Mouse (Mus musculus) embryonic facial prominence, embryonic 13.5 days (tissue): ENCODE results near the gene Specc1. TPM values are rescaled to one million over a fixed set of nuclear protein-coding genes. Genes with fewer than 3 reads are reported as not detected.

Experiments
- ATAC-seq: fragments of 200-750 bp; cut with Nextera tagmentation; 2 replicates; pipeline ENCODE4 v1.8.0; 2017; ENCODE audit warnings: low read depth; ENCODE audit not compliant: insufficient number of reproducible peaks, insufficient read depth, low FRiP score, low TSS enrichment
- H3K27ac ChIP-seq: fragments of 300-500 bp; sonication (generic); 2 replicates; pipeline ENCODE4 v1.5.1; 2015; ENCODE audit warnings: moderate library complexity, mild to moderate bottlenecking, inconsistent platforms
- H3K27me3 ChIP-seq: fragments of 300-500 bp; sonication (generic); 2 replicates; pipeline ENCODE4 v1.6.1; 2015; ENCODE audit warnings: mild to moderate bottlenecking, inconsistent platforms
- H3K36me3 ChIP-seq: fragments of 300-500 bp; sonication (generic); 2 replicates; pipeline ENCODE4 v1.6.1; 2015; ENCODE audit warnings: mild to moderate bottlenecking, inconsistent platforms
- H3K4me1 ChIP-seq: fragments of 300-500 bp; sonication (generic); 2 replicates; pipeline ENCODE4 v1.6.1; 2015; ENCODE audit warnings: inconsistent platforms
- H3K4me2 ChIP-seq: fragments of 300-500 bp; sonication (generic); 2 replicates; pipeline ENCODE4 v1.6.1; 2015; ENCODE audit warnings: moderate library complexity, mild to moderate bottlenecking, inconsistent platforms
- H3K4me3 ChIP-seq: fragments of 300-500 bp; sonication (generic); 2 replicates; pipeline ENCODE4 v1.5.1; 2015; ENCODE audit warnings: mild to moderate bottlenecking, inconsistent platforms
- H3K9ac ChIP-seq: fragments of 300-500 bp; sonication (generic); 2 replicates; pipeline ENCODE4 v1.6.1; 2015; ENCODE audit warnings: mild to moderate bottlenecking, inconsistent platforms
- H3K9me3 ChIP-seq: fragments of 300-500 bp; sonication (generic); 2 replicates; pipeline ENCODE4 v1.6.1; 2016; ENCODE audit warnings: inconsistent platforms
- WGBS: fragments of 180-500 bp; shearing (Covaris S2); methylation state at CpG from one replicate; pipeline ENCODE4 v1.1.7; 2015; ENCODE audit warnings: mixed read lengths; 5-methylcytosine and 5-hydroxymethylcytosine counted together
- polyA plus RNA-seq: library from polyadenylated mRNA; unstranded; fragments of >200 nt; fragmentation: Nextera tagmentation; extraction: Ambion mirVana; gene quantifications from 2 replicates; pipeline ENCODE4 v1.2.1, GENCODE M21; 2015

The Specc1 gene
- polyA plus RNA-seq, 1 experiment from 2014 or later: 14.1 TPM

DNA sequence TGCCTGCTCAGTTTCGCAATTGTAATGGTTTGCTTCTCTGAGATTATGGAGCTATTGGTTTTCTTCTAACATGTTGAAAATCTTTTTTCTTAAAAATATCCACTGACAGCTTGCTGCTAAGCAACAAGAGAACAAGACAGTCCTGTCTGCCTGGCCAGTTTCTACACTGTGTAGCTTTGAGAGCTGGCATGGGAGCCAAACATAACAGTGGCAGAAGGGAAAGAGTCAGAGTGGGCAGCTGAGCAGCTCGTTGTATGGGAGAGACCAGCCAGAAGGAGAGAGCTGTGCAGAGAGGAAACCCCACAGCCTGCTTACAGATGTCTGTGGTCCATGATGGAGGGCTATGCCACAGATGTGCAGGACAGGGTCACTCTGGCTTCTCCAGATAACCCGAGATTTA is 235.5 kb downstream of the Specc1 start:
- 73% methylated on average over 3 of the region's 3 CpGs for WGBS
- Histone ChIP-seq H3K9me3 (no peaks in the 10 kb centered on the region), H3K9ac (no peak overlapping the region), H3K4me1 (no peaks in the 10 kb centered on the region), H3K4me3 (no peak overlapping the region), H3K4me2 (no peak overlapping the region), H3K36me3 (no peaks in the 10 kb centered on the region), H3K27ac (no peak overlapping the region), H3K27me3 (no peaks in the 10 kb centered on the region)
- ATAC-seq: no peak

DNA sequence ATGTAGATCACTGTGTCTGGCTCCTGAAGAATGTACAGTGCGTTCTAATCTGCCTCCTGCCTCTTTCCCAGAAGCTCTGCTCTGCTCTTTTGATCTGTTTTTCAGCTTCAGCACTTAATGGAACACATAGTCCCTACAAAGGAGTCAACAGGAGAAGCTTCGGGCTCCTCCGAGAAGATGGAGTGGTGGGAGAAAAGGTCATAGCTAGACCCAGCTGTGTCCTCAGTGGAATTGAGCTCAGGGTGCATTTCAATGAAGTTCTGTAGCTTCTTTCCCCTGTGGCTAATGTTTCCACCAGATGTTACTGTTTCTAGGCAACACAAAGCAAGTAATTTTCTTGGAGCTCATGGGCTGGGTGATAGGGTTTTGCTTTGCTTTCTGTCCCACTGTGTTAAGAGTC is 236.6 kb downstream of the Specc1 start:
- H3K4me2 ChIP-seq: no peak overlapping the region
- H3K9me3 ChIP-seq: no peaks in the 10 kb centered on the region
- H3K36me3 ChIP-seq: no peaks in the 10 kb centered on the region
- no peak overlapping the region for H3K9ac ChIP-seq
- 78% methylated on average over 3 of the region's 3 CpGs for WGBS
- no peaks in the 10 kb centered on the region for H3K27me3 ChIP-seq
- H3K27ac ChIP-seq: no peak overlapping the region
- H3K4me3 ChIP-seq: no peak overlapping the region
- ATAC-seq: no peak
- no peaks in the 10 kb centered on the region for H3K4me1 ChIP-seq

DNA sequence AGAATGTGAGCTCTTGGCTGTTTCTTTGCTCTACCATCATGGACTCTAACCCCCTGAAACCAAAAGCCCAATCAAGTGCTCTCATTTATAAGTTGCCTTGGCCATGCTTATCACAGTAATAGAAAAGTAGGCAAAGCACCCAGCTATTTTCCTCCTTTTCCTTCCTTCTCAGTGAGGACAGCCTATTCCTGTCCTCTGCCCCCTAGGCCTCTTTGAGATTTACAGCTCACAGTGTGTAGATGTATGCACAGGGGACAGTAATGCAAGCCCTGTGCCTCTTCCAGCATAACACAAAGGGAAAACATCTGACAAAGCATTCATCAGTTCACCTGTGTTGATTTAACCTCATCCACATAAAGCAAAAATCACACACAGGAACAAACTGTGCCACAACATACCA is 237.7 kb downstream of the Specc1 start:
- Histone ChIP-seq H3K9ac (no peak overlapping the region), H3K4me2 (no peak overlapping the region), H3K27ac (no peak overlapping the region), H3K4me1 (no peaks in the 10 kb centered on the region), H3K4me3 (no peak overlapping the region), H3K36me3 (no peaks in the 10 kb centered on the region), H3K9me3 (no peaks in the 10 kb centered on the region), H3K27me3 (no peaks in the 10 kb centered on the region)
- ATAC-seq: no peak

DNA sequence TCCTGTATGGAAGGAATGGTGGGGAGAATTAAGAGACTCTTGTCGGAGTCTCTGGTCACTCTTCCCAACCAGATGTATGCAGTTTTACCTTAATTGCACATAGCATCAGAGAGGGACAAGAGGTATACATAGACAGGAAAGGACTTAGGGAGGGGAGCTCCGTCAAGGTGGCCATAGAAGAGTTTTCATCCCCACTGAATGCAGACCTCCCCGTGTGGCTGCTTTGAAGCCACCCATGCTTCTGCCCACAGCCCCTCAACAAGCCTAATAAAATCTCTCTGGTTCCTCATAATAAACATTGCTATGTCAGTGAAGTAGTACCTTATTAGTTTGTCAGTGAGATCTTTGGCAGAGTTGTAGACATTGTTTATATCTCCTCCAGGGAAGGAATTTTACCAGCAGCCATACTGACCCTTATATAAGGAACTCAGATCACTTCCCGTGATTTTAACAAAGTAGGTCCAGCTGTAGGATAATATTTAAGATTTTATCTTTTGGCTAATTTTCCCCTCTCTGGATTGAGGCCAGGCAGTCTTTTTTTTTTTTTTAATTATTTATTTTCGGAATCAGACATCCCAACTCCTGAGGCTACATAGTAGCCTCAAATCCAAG is 244.4 kb downstream of the Specc1 start:
- H3K27me3 ChIP-seq: no peaks in the 10 kb centered on the region
- H3K4me2 ChIP-seq: no peak overlapping the region
- 58% methylated on average over 5 of the region's 5 CpGs for WGBS
- H3K4me3 ChIP-seq: no peak overlapping the region
- no peaks in the 10 kb centered on the region for H3K36me3 ChIP-seq
- no peaks in the 10 kb centered on the region for H3K9me3 ChIP-seq
- H3K4me1 ChIP-seq: peaks cover 6% of the 10 kb centered on the region; the same call in 1 of the 2 replicates
- H3K9ac ChIP-seq: no peak overlapping the region
- no peak for ATAC-seq
- no peak overlapping the region for H3K27ac ChIP-seq

DNA sequence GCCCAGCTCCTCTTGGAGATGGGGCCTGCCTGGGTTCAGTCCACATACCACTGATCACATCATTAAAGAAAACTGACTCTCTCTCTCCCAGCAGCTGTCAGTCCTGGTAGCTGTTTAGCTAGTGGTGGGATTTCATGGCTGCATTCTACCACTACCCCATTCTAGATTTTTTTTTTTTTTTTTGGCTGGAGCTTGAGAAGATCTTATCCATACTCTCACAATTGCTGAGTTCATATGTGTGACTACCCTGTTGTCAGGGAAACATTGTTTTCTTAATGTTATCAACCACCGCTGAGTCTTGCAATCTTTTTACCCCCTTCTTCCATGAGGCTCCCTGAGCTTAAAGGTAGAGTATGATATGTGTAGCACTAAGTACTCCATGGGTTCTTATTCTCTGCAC is 246.1 kb downstream of the Specc1 start:
- ATAC-seq: no peak
- WGBS: 85% methylated on average over 1 of the region's 1 CpGs
- no peaks in the 10 kb centered on the region for H3K36me3 ChIP-seq
- no peak overlapping the region for H3K4me2 ChIP-seq
- H3K4me1 ChIP-seq: peaks cover 6% of the 10 kb centered on the region; the same call in 1 of the 2 replicates
- no peaks in the 10 kb centered on the region for H3K27me3 ChIP-seq
- no peaks in the 10 kb centered on the region for H3K9me3 ChIP-seq
- no peak overlapping the region for H3K9ac ChIP-seq
- H3K4me3 ChIP-seq: no peak overlapping the region
- H3K27ac ChIP-seq: no peak overlapping the region

DNA sequence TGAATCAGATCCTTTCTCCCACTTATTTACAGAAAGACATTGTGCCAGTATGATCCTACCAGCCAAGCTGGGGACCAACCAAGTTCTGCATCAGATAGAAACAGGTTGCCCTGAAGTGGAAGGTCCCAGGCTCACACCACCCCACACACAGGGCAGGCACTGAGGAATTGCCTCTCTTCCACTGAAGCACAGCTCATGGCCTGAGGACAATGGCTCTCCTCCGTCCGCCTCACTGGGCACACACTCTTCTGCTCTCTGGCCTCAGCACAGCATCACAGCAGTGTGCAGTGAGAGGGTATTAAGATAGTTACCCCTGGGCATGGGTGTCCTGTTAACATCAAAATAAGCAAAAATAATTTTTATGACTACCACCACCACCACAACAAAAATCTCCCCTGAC is 252.5 kb downstream of the Specc1 start:
- Histone ChIP-seq H3K9ac (no peak overlapping the region), H3K36me3 (no peaks in the 10 kb centered on the region), H3K9me3 (no peaks in the 10 kb centered on the region), H3K27ac (no peak overlapping the region), H3K4me1 (peaks cover 3% of the 10 kb centered on the region; the same call in 1 of the 2 replicates), H3K4me3 (no peak overlapping the region), H3K27me3 (no peaks in the 10 kb centered on the region), H3K4me2 (no peak overlapping the region)
- ATAC-seq: no peak
- 71% methylated on average over 2 of the region's 2 CpGs for WGBS

DNA sequence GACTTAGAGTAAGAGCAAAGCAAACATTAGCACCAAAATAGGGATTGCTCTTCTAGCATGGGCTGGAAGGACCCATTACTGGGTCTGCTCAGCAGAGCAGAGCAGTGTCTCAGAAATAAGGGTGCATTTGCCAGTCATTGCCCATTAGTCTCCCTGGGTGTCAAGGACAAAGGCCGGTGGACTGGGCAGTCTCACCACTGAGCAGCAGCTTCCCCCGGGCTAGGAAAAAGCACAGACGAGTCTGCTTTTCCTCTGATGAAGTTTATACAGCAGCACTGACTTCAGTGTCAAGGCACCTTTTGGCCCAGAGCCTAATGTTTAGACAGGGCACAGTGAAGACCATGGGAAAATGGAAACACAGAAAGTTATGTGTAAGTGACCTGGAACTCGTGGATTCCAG is 253.3 kb downstream of the Specc1 start:
- no peak overlapping the region for H3K9ac ChIP-seq
- H3K9me3 ChIP-seq: no peaks in the 10 kb centered on the region
- H3K36me3 ChIP-seq: no peaks in the 10 kb centered on the region
- H3K27me3 ChIP-seq: no peaks in the 10 kb centered on the region
- WGBS: 63% methylated on average over 4 of the region's 4 CpGs
- H3K4me3 ChIP-seq: no peak overlapping the region
- H3K4me2 ChIP-seq: no peak overlapping the region
- H3K4me1 ChIP-seq: peaks cover 3% of the 10 kb centered on the region; the same call in 1 of the 2 replicates
- H3K27ac ChIP-seq: no peak overlapping the region
- no peak for ATAC-seq

DNA sequence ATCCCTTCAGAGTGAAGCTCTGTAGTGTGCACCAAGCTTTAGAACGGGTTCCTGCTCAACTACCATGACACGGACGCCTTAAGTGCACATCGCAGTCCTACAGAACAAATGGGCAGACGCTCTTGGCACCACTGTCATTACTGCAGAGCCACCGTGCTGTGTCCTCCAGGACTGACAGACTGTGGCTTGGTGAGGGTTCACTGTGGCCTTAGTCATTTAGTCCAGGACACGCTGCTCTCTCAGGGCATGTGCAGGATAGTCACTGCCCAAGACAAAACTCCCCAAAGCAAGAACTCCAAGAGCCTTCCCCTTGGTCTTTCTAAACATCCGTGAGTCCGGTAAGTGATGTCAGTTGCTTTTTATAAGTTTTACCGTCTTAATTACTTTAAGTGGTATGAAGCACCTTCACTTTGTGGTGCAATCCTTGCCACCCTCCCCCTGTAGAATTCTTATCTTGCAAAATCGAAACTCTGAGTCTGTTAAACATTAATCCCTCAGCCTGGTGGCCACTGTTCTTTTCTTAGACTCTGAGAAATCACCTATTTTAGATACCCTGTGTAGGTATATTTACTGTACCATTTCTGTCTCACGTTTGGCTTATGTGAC is 256.9 kb downstream of the Specc1 start:
- H3K4me2 ChIP-seq: no peak overlapping the region
- no peak overlapping the region for H3K9ac ChIP-seq
- no peak overlapping the region for H3K4me3 ChIP-seq
- no peaks in the 10 kb centered on the region for H3K27me3 ChIP-seq
- 88% methylated on average over 12 of the region's 12 CpGs for WGBS
- H3K36me3 ChIP-seq: no peaks in the 10 kb centered on the region
- H3K9me3 ChIP-seq: no peaks in the 10 kb centered on the region
- H3K27ac ChIP-seq: no peak overlapping the region
- H3K4me1 ChIP-seq: peaks cover 3% of the 10 kb centered on the region; the same call in 1 of the 2 replicates
- ATAC-seq: no peak

DNA sequence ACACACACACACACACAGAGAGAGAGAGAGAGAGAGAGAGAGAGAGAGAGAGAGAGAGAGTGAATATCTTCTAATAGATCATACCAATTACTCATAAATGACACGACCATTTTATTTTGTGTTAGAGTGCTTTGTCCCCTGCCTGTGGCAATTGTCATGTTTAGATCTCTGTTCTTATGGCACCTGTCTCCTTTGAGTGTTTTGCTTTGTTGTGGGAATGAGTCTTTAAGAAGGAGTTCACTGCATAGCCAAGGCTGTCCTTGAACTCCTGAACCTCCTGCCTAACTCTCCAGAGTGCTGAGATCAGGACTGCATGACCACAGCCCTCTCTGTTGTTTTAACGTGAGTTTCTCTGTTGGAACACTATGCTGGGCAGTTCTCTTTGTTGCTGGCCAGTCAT is 258.5 kb downstream of the Specc1 start:
- 73% methylated on average over 2 of the region's 2 CpGs for WGBS
- H3K4me2 ChIP-seq: no peak overlapping the region
- H3K4me3 ChIP-seq: no peak overlapping the region
- no peak for ATAC-seq
- no peak overlapping the region for H3K9ac ChIP-seq
- H3K4me1 ChIP-seq: no peaks in the 10 kb centered on the region
- H3K36me3 ChIP-seq: no peaks in the 10 kb centered on the region
- no peaks in the 10 kb centered on the region for H3K9me3 ChIP-seq
- H3K27ac ChIP-seq: no peak overlapping the region
- no peaks in the 10 kb centered on the region for H3K27me3 ChIP-seq

DNA sequence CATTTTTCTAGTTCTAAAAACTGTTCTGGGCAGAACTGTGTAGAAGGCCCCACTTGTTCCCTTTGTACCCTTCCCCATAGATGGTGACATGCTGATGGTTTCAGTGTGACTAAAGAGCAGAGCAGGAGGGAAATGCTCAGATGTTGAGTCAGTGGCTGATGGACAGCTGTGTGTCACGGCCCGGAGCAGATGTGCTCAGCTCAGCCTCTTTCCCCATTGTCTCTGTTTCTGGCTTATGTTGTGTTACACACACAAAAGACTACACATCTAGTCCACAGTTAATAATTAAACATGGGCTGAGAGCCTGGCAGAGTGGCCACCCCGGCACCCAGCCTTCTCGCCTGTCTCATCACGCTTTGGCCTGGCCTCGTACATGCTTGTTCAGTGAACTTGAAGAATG is 261.2 kb downstream of the Specc1 start:
- ATAC-seq: no peak
- H3K27ac ChIP-seq: no peak overlapping the region
- no peak overlapping the region for H3K4me3 ChIP-seq
- WGBS: 75% methylated on average over 6 of the region's 6 CpGs
- no peaks in the 10 kb centered on the region for H3K4me1 ChIP-seq
- no peak overlapping the region for H3K4me2 ChIP-seq
- no peaks in the 10 kb centered on the region for H3K36me3 ChIP-seq
- H3K27me3 ChIP-seq: no peaks in the 10 kb centered on the region
- H3K9ac ChIP-seq: no peak overlapping the region
- H3K9me3 ChIP-seq: no peaks in the 10 kb centered on the region

DNA sequence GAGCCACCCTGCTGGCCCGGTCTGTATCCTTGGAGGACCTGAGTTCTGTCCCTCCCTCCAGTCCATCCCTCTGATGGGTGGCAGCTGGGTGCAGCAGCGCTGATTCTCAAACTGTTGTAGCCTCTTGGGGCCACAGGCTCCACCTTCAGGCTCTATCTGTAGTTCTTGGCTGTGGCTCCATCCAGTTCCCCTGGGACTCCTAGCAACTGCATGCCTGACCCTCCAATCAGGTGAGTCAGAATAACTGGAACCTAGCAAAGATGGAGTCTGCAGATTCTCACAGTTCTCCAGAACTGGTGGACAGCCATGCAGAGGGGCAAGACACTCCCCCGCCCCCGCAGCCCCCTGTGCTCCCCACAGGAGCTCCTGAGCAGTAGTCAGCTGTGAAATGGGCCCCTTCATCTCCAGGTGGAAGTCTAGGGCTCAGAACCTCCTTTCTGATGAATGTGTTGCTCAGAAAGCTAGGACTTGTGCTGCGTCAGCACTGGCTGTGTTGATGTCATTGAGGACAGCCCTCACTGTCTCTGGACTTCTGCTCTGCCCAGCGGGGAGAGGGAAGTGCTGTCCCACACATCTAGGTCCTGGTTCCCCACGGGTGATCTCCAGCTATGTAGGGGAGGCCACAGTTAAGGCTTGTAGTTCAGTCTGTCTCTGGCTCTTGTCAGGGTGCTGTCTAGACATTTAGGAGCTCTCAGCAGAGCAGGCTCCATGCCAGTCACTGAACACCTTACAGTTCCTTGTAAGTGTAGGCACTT is 264.4 kb downstream of the Specc1 start:
- Histone ChIP-seq H3K36me3 (no peaks in the 10 kb centered on the region), H3K27ac (no peak overlapping the region), H3K9ac (no peak overlapping the region), H3K4me3 (no peak overlapping the region), H3K4me1 (no peaks in the 10 kb centered on the region), H3K9me3 (no peaks in the 10 kb centered on the region), H3K4me2 (no peak overlapping the region), H3K27me3 (no peaks in the 10 kb centered on the region)
- no peak for ATAC-seq
- 87% methylated on average over 7 of the region's 7 CpGs for WGBS

DNA sequence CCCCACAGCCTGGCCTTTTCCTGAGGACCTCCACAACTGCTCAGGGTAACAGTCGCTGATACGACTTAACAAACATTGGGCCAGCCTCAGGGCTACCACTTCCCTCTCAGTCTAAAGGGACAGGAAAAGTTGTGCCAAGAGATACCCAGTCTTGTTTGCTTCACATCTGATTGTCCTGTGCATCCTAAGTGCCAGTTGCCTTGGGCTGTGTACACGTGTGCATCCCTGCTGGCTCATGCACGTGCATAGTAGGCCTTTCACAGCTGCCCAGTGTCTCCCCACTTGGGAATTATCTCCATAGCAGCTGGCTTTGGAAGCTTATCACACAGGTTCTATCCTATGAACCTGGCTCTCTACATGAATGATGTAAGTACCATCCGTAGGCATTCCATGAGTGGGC is 266.9 kb downstream of the Specc1 start:
- no peaks in the 10 kb centered on the region for H3K4me1 ChIP-seq
- no peak overlapping the region for H3K9ac ChIP-seq
- WGBS: 85% methylated on average over 5 of the region's 5 CpGs
- ATAC-seq: no peak
- H3K4me2 ChIP-seq: no peak overlapping the region
- H3K9me3 ChIP-seq: no peaks in the 10 kb centered on the region
- no peak overlapping the region for H3K4me3 ChIP-seq
- H3K27me3 ChIP-seq: no peaks in the 10 kb centered on the region
- no peak overlapping the region for H3K27ac ChIP-seq
- H3K36me3 ChIP-seq: no peaks in the 10 kb centered on the region
